Mouse (Mus musculus) bone marrow, adult 2 months (tissue): ENCODE data around the gene 4930432K21Rik.

Experiments used
- CTCF ChIP-seq: fragments of 200-500 bp; IDR thresholded peaks from 2 replicates; pipeline ENCODE4 v1.5.1; 2011; ENCODE audit warnings: low read length, control low read depth; ENCODE audit not compliant: control insufficient read depth, insufficient read depth
- POLR2A ChIP-seq: fragments of 200-500 bp; IDR thresholded peaks from 2 replicates; pipeline ENCODE4 v1.6.1; 2011; ENCODE audit warnings: low read depth, mild to moderate bottlenecking, control low read depth, low read length, borderline replicate concordance; ENCODE audit not compliant: control insufficient read depth

DNA sequence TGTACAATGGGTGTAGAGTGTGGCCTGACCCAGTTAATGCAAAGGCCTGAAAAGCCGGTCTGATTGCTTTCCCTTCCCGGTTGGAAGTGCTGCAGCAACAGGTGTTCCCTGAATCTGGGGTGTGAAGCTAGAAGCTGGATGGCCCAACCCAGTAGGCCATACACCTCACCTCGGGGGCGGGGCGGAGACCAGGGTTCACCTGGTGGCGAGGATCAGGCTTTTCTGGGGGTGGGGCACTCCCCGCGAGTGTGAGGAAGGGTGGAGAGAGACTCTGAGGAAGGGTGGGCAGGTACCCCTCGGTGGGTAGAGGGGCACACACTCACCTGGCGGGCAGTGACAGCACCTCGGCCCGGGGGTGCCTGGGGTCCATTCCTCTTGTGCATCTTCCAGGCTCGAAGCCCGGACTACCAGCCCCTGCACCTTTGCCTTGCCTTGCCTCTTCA is 480 bp upstream of the 4930432K21Rik start:
- TF ChIP-seq POLR2A (no peak), CTCF (no peak)
